7 mouse cellular contexts compared by ENCODE assay signal in the genomic region with DNA sequence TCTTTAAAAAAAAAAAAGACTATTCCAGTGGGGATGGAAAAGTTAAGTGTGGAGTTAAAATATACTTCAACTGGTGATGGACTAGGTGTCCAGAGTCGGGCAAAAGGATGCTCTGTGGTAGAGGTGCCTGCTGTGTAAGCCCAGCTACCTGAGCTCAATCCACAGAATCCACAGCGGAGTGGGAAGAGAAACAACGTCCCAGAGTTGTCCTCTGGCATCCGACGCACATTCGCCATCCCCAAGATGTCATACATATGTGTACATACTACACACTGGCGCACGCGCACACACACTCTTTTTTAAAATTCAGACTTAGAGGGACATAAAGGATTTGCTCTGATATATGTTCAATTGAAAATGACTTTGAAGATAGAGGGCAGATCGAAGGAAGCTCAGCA. TPM values are rescaled to one million over a fixed set of nuclear protein-coding genes. Genes with fewer than 3 reads are reported as not detected.
DNase-seq lines count a peak whose midpoint lies in the region; ATAC-seq and TF ChIP-seq lines count a peak whose summit lies in the region.

No protein-coding gene starts in this region.

- H3K36me3 ChIP-seq in testis, adult 2 months (ENCODE audit: control insufficient read depth, insufficient read depth, low read length), result no peaks in the 10 kb centered on the region
- no peaks in the 10 kb centered on the region for H3K36me3 ChIP-seq in forebrain, embryonic 13.5 days (ENCODE audit: poor library complexity, severe bottlenecking)
- H3K36me3 ChIP-seq in liver, embryonic 11.5 days (ENCODE audit: control insufficient read depth, insufficient read depth, low read length), result 0 out of 2 replicates have a peak, but pooled peaks cover under 1% of the 10 kb centered on the region

- peak overlapping the region; percentile 83 for H3K4me2 ChIP-seq in forebrain, embryonic 13.5 days
- peak overlapping the region; percentile 91 for H3K4me2 ChIP-seq in liver, embryonic 11.5 days

- H3K27me3 ChIP-seq in testis, adult 2 months (ENCODE audit: control insufficient read depth, insufficient read depth, low read length), result no peaks in the 10 kb centered on the region
- H3K27me3 ChIP-seq in forebrain, embryonic 13.5 days, result no peaks in the 10 kb centered on the region
- H3K27me3 ChIP-seq in liver, embryonic 11.5 days (replicated peaks; ENCODE audit: control insufficient read depth, insufficient read depth, low read length), result no peaks in the 10 kb centered on the region

- no peak overlapping the region for H3K27ac ChIP-seq in testis, adult 2 months (ENCODE audit: control insufficient read depth, insufficient read depth, low read depth, low read length)
- H3K27ac ChIP-seq in forebrain, embryonic 13.5 days, result no peak overlapping the region
- H3K27ac ChIP-seq in liver, embryonic 11.5 days (ENCODE audit: low read depth, low read length), result 0 out of 2 replicates have a peak overlapping the region, but pooled peaks have one; percentile 67

- H3K4me3 ChIP-seq in testis, adult 2 months (ENCODE audit: control insufficient read depth, low read depth, low read length), result peak overlapping the region; percentile 88
- peak overlapping the region; percentile 72 for H3K4me3 ChIP-seq in forebrain, embryonic 13.5 days
- H3K4me3 ChIP-seq in liver, embryonic 11.5 days (ENCODE audit: low read depth, low read length), result peak overlapping the region; percentile 77

- H3K9me3 ChIP-seq in forebrain, embryonic 13.5 days (replicated peaks), result no peaks in the 10 kb centered on the region
- no peaks in the 10 kb centered on the region for H3K9me3 ChIP-seq in liver, embryonic 11.5 days (ENCODE audit: control insufficient read depth, low read length)

- 42% methylated on average over 10 of the region's 10 CpGs for WGBS in forebrain, embryonic 13.5 days
- WGBS in liver, embryonic 11.5 days, result 47% methylated on average over 10 of the region's 10 CpGs

- TF ChIP-seq POLR2A in testis, adult 2 months (IDR thresholded peaks at IDR 0.05; ENCODE audit: control insufficient read depth, low read depth, low read length), result no peak

- no peak for ATAC-seq in forebrain, embryonic 13.5 days
- no peak for ATAC-seq in liver, embryonic 11.5 days (replicated peaks; ENCODE audit: low FRiP score)

- no peak for TF ChIP-seq CTCF in testis, adult 2 months (IDR thresholded peaks at IDR 0.05; ENCODE audit: control insufficient read depth, insufficient read depth, insufficient replicate concordance, low read depth, low read length)

- no peak for DNase-seq in testis, postnatal 14 days (ENCODE audit: low spot score)
- no peak for DNase-seq in liver, embryonic 11.5 days (ENCODE audit: low spot score)
- no peak for DNase-seq in yolk sac, embryonic 10.5 days (ENCODE audit: low spot score)
- no peak for DNase-seq in gastrocnemius, adult 8-10 months (ENCODE audit: low spot score in 2 of 2)
- DNase-seq in lung, postnatal 10 days, result no peak

- H3K9ac ChIP-seq in forebrain, embryonic 13.5 days, result peak overlapping the region; percentile 83
- H3K9ac ChIP-seq in liver, embryonic 11.5 days (ENCODE audit: low read depth, low read length), result peak overlapping the region; percentile 93

- peaks cover 5% of the 10 kb centered on the region; the same call in 1 of the 2 replicates for H3K4me1 ChIP-seq in testis, adult 2 months (ENCODE audit: control insufficient read depth, insufficient read depth, low read length)
- peaks cover 20% of the 10 kb centered on the region for H3K4me1 ChIP-seq in forebrain, embryonic 13.5 days
- H3K4me1 ChIP-seq in liver, embryonic 11.5 days (replicated peaks; ENCODE audit: control insufficient read depth, insufficient read depth, low read length), result peaks cover 34% of the 10 kb centered on the region

RNA-seq across cellular contexts. Expression of gene Rpa1, which starts 0.9 kb away (rescaled TPM):
- polyA plus RNA-seq in testis, adult 2 months (2012; rRNA removed), result 73.7 and 76.4 TPM in 2 replicates
- 99.6 and 110 TPM in 2 replicates for polyA plus RNA-seq in forebrain, embryonic 13.5 days (2015; fragmentation: Nextera tagmentation; extraction: Ambion mirVana)
- polyA plus RNA-seq in liver, embryonic 11.5 days (2014; fragmentation: Nextera tagmentation; extraction: Ambion mirVana), result 149 and 154 TPM in 2 replicates
- 10 to 100 TPM; 67.0 to 73.3 (median 70.6) TPM for total RNA-seq in gastrocnemius, adult 8-10 months (2022)

RNA-seq across cellular contexts. Expression of gene Smyd4, which starts 1.0 kb away (rescaled TPM):
- 1.8 and 2.1 TPM in 2 replicates for polyA plus RNA-seq in testis, adult 2 months (2012; rRNA removed)
- polyA plus RNA-seq in forebrain, embryonic 13.5 days (2015; fragmentation: Nextera tagmentation; extraction: Ambion mirVana), result 17.7 and 17.8 TPM in 2 replicates
- polyA plus RNA-seq in liver, embryonic 11.5 days (2014; fragmentation: Nextera tagmentation; extraction: Ambion mirVana), result 10.4 and 10.9 TPM in 2 replicates
- total RNA-seq in gastrocnemius, adult 8-10 months (2022), result 1 to 10 TPM; 4.0 to 5.4 (median 4.7) TPM
